Mouse (Mus musculus) heart, adult 11 months (tissue): ENCODE measurements around the gene Gm17387.

ENCODE experiments used
- DNase-seq: peaks from one replicate; pipeline ENCODE4 v3.0.0; 2022

Gm17387 gene

DNA sequence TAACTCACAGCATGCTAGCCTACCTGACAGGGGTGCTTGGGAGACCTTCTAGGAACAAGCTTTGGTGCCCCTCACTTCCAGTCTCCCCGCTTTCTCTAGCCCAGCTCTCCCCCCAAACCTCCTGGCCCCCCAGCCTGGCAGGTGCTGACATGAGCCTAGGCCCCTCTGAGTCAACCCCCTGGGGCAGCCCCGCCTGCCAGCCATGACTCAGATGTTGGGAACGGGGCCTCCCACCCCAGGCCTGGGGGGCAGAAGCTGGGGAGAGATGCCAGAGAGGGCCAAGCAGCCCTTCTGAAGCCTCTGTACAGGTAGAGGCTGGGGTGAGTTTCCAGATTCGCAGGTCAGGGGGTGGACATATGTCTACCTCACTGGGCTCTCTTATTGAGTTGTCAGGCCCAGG is 49.9 kb downstream of the Gm17387 start:
- DNase-seq: no peak
